Mouse (Mus musculus) 416B (cell line): Measurements from ENCODE around the gene Thsd4.
"Not testable (repeated sequence)": the region's sequence is repeated elsewhere in the genome, so short reads cannot be mapped to it uniquely, and the experiment has no call there.

Source experiments
- DNase-seq: peaks from one replicate; pipeline ENCODE4 v3.0.0; 2011; ENCODE audit warnings: low read depth

Gene Thsd4

DNA sequence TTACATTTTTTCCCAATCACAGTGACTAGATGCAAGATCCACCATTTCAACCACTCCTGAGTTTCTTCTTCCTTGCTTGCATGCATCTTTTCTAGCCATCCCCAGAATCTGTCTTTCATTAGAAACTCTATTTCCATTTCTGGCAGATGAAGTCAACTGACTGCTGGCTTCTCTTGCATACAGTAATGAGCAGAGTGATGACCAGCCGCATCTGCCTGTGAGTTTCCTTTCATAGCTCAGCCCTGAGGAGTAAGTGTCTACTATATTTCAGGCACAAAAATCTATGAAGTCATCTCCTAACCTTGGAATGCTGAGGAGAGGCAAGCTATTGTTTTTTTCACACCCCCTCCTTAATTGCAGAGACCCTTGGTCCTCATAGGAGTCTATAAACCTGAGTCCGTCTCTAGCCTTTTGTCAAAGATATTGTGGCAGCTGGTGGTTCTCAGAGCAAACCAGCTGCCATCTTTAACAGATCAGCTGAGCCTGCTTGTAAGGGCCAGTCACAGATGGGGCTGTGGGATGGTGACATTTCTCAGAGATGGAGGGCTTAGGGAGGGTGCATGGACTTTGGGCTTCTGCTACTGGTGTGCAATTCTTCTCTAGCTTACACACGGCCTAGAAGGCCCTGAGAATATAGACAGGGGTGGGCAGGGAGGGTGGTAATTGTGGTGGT lies 535.8 kb downstream of the Thsd4 start:
- DNase-seq: no peak

- no peak for DNase-seq
These were observed 540.7 kb downstream of the Thsd4 start for GRCm38 (mm10) chr9:59981116-59981515.

DNA sequence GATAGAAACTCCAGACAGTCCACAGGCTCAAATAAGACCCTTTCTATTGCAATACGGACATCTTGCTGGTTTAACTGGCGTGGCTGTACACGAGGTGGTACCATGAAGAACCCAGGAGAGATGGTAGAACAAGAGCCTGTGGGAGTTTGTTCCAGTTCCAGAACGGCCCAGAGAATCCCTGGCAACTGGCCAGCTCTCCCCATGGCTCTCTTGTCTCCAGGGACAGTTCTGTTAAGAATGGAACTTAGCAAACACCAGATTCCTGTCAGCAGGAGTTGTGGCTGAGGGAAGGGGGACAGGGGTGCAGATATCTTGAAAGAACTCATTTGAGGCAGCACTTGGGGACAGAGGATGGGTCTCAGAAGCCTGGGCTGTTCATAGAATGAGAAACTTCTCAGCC lies 550.6 kb downstream of the Thsd4 start:
- DNase-seq: no peak

DNA sequence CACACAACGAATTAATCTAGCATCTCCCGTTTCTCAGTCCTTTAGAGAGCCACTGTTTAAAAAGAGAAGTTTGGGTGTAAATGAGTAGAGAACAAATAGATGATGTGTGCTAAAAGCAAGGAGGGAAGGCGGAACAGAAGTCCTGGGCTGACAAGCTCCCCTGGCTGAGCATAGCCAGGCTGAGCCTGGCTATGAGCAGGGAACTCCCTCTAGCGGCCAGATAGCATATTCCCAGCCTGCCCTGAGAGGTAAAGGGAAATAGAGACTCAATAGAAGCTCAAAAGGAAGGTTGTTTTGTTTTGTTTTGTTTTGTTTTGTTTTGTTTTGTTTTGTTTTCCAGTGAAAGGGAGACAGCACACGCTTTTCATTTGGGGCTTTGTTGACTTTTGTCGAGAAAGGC lies 552.5 kb downstream of the Thsd4 start:
- peak; percentile 72 for DNase-seq

DNA sequence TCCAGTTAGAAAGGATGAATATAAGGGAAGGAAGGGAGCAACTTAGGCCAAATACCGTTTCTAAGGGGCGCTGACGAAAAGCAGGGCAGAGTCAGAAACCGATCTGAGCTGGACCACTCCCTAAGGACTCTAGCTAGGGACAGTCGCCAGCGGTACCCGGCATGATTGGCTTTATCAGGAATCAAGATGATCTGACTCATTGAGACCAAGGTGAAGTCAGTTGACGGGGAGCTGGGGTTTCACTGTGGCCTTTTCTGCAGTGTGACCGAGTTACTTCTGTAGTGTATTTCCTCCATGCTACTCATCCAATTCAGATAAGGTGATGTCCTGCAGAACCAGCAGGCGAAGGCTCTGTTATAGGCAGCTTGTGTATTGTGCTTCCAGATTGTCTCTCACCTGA lies 556.8 kb downstream of the Thsd4 start:
- no peak for DNase-seq

GRCm38 (mm10) chr9:59964367-59964766 lies 557.5 kb downstream of the Thsd4 start:
- DNase-seq: no peak

DNA sequence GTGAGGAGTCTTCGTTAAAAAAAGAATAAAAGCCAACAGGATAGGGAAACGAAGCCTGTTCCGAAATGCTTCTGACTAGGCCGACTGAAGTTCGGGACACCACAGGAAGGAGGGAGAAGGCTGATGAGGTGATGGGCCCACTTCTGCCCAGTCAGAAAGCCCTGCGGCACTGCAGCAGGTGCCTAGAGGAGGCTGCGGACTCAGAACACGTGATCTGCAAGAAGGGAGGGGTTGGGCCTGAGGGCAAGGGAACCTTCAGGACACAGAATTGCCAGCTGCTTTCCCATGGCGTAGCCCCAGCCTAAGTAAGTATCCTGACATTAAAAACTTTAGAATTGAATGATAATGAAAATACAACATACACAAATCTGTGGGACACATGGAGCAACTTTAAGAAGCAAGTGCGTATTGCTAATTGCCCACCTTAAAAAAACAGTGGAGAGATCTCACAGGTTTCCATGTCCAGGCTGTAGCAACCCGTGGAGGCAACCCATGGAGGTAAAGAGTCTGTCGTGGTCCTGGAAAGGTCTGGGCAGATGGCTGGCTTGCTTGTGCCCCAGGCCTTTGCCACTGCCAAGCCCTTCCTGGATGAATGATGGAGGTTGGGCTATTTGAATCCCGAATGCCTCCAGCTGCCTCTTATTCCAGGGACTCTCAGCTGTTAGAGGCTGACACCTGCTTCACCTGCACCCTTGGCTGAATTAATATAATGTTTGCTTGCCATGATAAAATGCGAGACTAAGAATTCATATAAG lies 560.5 kb downstream of the Thsd4 start:
- no peak for DNase-seq

GRCm38 (mm10) chr9:59960559-59960958 lies 561.3 kb downstream of the Thsd4 start, which contains the start of gene Nr2e3:
TSS of gene Nr2e3 (minus strand) at chr9:59960659.
- DNase-seq: no peak

GRCm38 (mm10) chr9:59959276-59959675 lies 562.6 kb downstream of the Thsd4 start:
- peak; percentile 96 for DNase-seq

GRCm38 (mm10) chr9:59958115-59958514 lies 563.7 kb downstream of the Thsd4 start:
- DNase-seq: not testable (repeated sequence)

GRCm38 (mm10) chr9:59956496-59956895 lies 565.4 kb downstream of the Thsd4 start:
- DNase-seq: no peak

- no peak for DNase-seq
These were observed 566.2 kb downstream of the Thsd4 start for GRCm38 (mm10) chr9:59955692-59956091.

DNA sequence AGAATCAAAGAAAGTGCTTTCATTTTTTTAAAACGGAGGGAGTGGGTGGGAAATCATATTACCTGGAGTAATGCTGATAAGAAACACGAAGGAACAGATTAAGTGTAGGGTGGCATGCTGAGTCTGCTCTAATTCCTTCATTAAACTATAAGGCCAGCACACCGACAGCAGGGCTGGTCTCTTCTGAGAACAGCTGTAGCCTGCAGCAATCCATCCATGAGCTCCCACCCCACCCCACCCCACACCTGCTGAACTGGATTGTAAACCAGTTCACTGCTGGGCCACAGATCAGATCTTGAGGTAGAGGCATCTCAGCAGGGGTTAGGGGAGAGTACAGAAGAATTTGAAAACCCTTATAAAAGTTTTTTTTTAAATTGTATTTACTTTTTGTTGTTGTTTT lies 566.6 kb downstream of the Thsd4 start:
- no peak for DNase-seq

DNA sequence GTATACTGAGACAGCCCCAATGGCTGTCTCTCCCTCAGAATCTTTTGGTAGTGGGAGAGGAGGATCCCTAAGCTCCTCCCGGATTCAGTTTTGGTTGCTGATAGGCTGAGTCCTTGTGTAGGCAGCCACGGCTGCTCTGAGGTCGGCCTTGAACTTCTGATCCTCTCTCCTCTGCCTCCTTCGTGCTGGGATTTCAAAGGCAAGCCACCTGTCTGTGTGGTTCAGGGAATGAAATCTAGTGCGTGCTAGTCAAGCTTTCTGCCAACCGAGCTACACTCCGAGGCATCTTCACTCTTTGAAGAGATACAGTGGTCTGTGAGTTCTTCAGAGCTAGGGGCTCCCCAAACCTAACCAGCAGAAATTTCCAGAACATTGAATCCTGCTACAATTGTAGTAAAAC lies 568.3 kb downstream of the Thsd4 start:
- DNase-seq: no peak

DNA sequence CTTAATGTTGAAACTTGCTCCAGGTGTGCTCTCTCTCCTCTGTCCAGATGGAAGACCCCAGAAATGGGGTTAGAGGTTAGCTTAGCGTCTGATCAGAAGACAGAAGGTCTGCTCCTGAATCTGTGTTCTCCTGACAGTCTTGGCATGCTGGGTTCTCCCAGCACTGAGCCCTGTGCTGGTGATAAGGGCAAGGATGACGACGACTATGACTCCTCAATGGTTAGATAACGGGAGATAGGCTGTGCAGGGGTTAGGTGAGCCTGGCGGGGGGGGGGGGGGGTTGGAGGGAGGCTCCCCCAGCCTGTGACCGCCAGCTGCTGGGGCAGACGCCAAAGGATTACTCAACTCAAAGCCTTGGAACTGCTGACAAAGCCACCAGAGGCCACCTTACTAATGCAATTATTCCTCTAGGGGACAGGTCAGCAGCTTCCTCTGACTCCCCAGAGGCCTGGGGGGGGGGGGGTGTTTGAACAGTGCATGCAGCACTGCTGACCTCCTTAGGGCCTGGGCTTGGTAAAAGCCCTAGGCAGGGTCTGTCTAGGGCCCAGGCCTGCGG lies 569.3 kb downstream of the Thsd4 start:
- DNase-seq: peak; percentile 48

- DNase-seq: no peak
These were observed 569.9 kb downstream of the Thsd4 start for GRCm38 (mm10) chr9:59951943-59952342.

GRCm38 (mm10) chr9:59951001-59951750 lies 570.7 kb downstream of the Thsd4 start:
- DNase-seq: no peak

GRCm38 (mm10) chr9:59949981-59950380 lies 571.9 kb downstream of the Thsd4 start:
- DNase-seq: no peak

GRCm38 (mm10) chr9:59949511-59949910 lies 572.3 kb downstream of the Thsd4 start:
- DNase-seq: no peak

GRCm38 (mm10) chr9:59948691-59949250 lies 573.1 kb downstream of the Thsd4 start:
- DNase-seq: no peak

DNA sequence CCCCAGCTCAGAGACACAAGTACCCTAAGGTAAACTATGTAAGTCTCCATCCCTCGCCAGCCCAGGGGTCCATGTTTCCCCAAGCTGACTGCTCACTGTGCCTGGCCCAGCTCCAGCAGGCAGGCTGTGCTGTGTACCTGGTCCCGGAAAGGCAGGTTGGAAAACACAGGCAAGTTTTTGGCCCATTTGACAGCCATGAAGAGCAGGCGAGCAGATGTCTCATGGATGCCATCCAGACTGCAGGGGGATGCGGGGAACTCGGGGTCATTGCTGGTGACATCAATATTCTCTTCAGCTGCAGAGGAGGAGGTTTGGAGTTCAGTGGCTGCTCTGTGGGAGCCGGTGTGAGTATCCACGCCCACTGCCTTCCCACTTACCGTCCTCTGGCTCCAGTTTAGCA lies 573.6 kb downstream of the Thsd4 start:
- DNase-seq: no peak

GRCm38 (mm10) chr9:59947271-59947670 lies 574.6 kb downstream of the Thsd4 start:
- no peak for DNase-seq
